Mouse (Mus musculus) urinary bladder, adult 18-20 months (tissue): ENCODE results near the gene Arfgap2.

Experiments used
- DNase-seq, 2 experiments: peaks; one replicate each; pipeline ENCODE4 v3.0.0; 2022; ENCODE audit warnings: low spot score in 2 of 2, mixed read lengths in 2 of 2

Arfgap2 gene

GRCm38 (mm10) chr2:91259493-91259892 is 5.3 kb upstream of the Arfgap2 start:
- DNase-seq = no peak

- no peak for DNase-seq
Observed at GRCm38 (mm10) chr2:91263692-91264660, 798 bp upstream of the Arfgap2 start.

DNA sequence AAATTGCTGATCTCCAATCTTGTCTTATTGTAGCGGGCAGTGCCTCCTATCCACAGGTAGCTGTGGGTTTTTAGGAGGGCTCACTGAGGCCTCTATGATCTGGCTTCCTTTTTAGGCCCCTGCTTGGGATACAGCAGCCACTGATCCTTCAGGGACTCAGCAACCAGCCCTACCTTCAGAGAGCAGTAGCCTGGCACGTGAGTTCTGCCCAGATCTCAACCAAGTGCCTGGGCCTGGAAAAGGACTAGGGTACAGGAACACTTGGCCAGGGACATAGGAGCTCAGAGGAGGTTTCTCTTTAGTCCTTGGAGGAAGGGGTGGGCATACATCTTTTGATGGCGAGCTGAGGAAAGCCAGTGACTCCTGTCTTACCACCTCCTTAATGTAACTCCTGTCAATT is 3.3 kb downstream of the Arfgap2 start:
- no peak for DNase-seq

DNA sequence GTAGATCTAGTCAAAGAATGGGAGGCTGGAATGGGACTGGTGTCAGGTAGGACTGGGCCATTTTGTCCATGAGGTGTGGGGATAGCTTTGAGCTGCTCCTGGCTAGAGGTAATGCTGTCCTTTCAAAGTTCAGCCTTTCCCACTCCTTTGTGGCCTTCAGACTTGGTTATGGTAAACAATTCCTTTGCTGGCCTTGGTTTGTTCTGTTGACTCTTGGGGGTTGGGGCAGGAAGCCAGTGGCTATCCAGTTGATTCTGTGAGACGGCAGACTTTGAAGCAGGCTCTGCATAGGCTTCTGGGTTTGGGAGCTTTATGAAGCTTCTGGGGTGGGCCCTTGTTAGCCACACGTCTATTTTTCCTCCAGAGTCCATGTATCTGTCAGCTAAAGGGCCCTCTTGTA is 3.9 kb downstream of the Arfgap2 start:
- no peak for DNase-seq

DNA sequence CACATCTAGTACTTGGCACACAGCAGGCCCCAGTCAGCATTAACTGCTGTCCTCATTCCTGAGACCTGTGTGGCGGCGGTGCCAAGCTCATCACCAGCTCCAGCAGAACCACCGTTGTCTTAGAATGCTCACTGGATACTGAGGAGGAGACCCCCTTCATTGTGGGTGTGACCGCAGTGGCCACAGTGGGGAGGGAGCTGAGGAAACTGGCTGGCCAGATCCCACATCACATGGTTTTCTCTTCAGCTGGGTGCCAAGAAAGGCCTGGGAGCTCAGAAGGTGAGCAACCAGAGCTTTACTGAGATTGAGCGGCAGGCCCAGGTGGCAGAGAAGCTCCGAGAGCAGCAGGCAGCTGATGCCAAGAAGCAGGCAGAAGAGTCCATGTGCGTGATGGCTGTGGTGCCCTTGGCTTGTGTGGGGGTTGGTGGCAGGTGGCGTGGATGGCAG is 4.9 kb downstream of the Arfgap2 start:
- no peak for DNase-seq

GRCm38 (mm10) chr2:91278749-91279371 is 14.1 kb downstream of the Arfgap2 start:
- DNase-seq = no peak

DNA sequence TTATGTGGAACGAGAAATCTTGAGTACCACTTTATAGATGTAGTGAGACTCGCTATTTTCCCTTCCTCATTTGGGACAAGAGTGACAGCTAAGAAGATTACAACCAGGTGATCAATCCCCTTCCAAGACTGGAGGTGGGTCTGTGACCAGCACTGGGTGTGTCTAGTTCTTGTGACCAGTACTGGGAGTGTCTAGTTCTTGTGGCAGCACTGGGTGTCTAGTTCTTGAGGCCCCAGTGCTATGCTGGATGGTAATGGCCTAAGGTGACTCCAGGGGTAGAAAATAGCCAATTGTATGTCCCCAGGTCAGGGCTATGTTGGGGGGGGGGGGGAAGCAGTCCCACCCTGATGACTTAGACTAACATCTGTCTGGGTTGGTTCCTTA is 14.6 kb downstream of the Arfgap2 start:
- no peak for DNase-seq

DNA sequence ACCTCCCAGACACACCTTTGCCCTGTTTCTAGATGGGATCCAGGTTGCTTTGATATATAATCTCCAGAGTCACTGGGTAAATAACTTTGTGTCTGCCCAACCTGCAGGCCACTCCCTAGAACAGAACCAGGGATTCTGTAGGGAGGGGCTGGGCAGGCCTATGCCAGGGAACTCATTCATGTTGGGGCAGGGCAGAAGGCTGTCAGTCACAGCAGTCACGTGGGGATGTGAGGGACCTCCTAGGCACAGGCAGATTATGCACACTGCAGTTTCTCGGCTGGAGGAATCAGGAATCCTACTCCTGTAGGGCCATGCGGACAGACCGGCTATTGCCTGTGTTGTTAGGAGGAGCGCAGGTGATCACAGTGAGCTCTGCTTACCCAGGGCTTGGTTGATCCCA is 16.6 kb downstream of the Arfgap2 start:
- peak; percentile 56 to 74 for DNase-seq

DNA sequence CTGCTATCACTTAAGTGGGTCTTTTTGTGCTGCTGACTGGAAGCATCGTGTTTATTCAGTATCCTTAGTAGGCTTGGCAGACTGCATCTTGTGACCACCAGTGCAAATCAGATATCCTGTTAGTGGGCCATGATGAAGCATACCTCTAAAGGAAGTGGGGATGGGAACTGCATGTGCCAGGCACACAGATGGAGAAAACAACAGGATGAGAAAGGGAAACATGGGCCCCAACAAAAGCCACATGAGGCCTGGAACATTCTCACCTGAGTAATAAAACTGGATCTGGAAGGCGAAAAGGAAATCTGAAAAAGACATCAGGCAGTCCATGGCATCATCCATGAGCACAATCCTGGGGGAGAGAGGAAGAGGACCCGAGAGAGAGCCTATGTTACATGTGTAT is 19.2 kb downstream of the Arfgap2 start:
- DNase-seq = no peak

GRCm38 (mm10) chr2:91284375-91285199 is 19.8 kb downstream of the Arfgap2 start:
- no peak for DNase-seq

GRCm38 (mm10) chr2:91285885-91286505 is 21.2 kb downstream of the Arfgap2 start:
- DNase-seq = peak; percentile 62 to 66

- peak in 1 of 2 experiments; percentile 36 for DNase-seq
Observed at GRCm38 (mm10) chr2:91287563-91287962, 22.8 kb downstream of the Arfgap2 start.

DNA sequence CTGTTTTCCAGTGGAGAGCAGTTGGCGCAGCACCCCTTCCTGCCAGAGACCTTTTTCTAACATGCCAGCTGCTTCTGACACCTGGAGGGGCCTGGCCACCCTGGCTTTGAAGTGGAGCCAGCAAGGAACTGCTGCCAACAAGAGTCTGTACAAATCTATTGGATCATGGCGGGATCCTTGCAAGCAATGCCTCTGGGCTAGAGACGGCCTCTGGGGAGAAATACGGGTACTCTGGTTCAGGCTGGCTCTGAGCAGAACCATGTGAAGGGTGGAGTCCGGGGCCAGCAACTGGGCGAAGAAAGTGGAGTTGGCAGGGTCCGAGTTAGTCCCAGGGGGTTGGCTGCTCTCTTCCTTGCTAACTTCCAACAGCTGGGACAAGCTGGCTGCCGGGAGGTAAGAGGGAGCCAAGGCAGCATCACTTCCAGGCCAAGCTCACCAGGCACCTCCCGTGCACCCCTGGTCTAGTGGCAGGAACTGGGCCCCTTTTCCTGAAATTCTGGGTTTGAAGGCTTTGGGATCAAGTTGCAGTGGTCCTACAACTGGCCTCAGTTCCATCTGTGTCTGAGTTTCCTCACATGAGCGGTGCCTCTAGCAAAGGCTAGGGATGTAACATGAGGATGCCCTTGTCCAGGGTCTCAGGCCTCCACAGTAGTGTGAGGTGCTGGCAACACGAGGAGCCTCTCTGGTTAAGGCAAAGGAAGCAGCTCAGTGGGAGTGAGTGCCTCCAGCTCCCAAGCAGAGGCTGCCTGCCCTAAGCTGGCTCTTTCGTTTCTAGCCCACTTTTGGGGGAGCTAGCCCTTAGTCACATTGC is 26.6 kb downstream of the Arfgap2 start:
- DNase-seq = no peak

DNA sequence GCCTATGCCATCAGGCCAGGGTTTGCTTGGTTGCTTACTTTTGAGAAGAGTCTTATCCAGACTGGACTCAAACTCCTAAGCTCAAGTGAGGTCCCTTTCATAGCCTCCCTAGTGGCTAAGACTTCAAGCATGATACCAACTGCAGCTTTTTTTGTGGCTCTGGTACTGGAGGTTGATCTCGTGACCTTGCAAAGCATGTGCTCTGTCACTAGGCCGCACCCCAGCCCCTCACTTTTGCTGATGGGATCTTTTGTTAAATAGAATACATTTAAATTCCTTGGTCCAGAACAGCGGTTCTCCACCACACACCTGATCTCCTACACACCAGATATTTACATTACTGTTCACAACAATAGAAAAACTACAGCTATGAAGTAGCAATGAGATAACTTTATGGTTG is 29.5 kb downstream of the Arfgap2 start:
- DNase-seq = no peak

GRCm38 (mm10) chr2:91295895-91296294 is 31.1 kb downstream of the Arfgap2 start:
- DNase-seq = no peak

GRCm38 (mm10) chr2:91299156-91299555 is 34.4 kb downstream of the Arfgap2 start:
- DNase-seq = no peak

GRCm38 (mm10) chr2:91300784-91301183 is 36.0 kb downstream of the Arfgap2 start:
- DNase-seq = no peak

- DNase-seq = no peak
Observed at GRCm38 (mm10) chr2:91301836-91302235, 37.1 kb downstream of the Arfgap2 start.

DNA sequence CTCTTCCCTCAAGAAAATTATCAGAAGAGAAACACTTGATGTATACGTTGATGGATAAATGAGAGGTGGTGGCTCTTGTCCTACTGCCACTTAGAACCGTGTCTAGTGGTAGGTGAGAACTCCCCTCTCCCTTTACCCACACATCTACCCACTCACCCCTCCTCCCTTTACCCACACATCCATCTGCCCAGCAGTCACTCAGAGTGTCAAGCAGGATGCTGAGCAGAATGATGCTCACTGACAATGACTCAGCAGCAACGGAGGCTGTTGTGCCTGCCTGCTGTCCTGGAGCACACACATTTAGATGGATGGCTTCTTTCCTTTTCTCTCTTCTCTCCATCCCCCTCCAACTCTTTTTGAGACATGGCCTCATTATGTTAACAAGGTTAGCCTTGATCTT is 38.1 kb downstream of the Arfgap2 start:
- DNase-seq = no peak

- no peak for DNase-seq
Observed at GRCm38 (mm10) chr2:91305926-91306325, 41.2 kb downstream of the Arfgap2 start.

DNA sequence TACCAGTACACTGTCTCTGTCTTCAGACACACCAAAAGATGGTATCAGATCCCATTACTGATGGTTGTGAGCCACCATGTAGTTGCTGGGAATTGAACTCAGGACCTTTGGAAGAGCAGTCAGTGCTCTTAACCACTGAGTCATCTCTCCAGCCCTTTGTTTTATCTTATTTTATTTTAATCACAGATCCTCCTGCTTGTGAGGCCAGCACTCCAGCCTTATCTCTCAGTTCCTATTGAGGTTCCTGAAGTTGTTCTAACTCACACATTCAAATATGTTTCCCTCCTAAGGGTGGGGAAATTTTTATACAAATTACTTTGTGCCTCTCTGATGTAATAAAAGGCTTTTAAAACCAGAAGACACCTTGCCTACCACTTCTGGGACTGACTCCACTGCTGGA is 41.8 kb downstream of the Arfgap2 start:
- no peak for DNase-seq
